Mouse (Mus musculus) midbrain, postnatal 0 days (tissue): ENCODE results near the gene Phactr2. TPM values are rescaled to one million over a fixed set of nuclear protein-coding genes. Genes with fewer than 3 reads are reported as not detected.
A peak's percentile ranks its signal among the peaks of the same experiment; 100 is the strongest.

Experiments used
- ATAC-seq: fragments of 200-750 bp; cut with Nextera tagmentation; 2 replicates; pipeline ENCODE4 v1.8.0; 2017; ENCODE audit warnings: moderate number of reproducible peaks, mild to moderate bottlenecking, moderate TSS enrichment, moderate library complexity; ENCODE audit not compliant: low FRiP score
- DNase-seq: peaks from one replicate; pipeline ENCODE4 v3.0.0-alpha.2; 2015; ENCODE audit warnings: low spot score
- H3K27ac ChIP-seq: fragments of 300-500 bp; sonication (generic); 2 replicates; pipeline ENCODE4 v1.5.1; 2014; ENCODE audit warnings: low read depth, mild to moderate bottlenecking, low read length, mixed read lengths
- H3K27me3 ChIP-seq: fragments of 300-500 bp; sonication (generic); 2 replicates; pipeline ENCODE4 v1.6.1; 2014; ENCODE audit warnings: low read length, control low read depth, mixed read lengths; ENCODE audit not compliant: insufficient read depth
- H3K36me3 ChIP-seq: fragments of 300-500 bp; sonication (generic); 2 replicates; pipeline ENCODE4 v1.6.1; 2014; ENCODE audit warnings: low read length, control low read depth, mixed read lengths; ENCODE audit not compliant: insufficient read depth
- H3K4me1 ChIP-seq: fragments of 300-500 bp; sonication (generic); 2 replicates; pipeline ENCODE4 v1.6.1; 2014; ENCODE audit warnings: mild to moderate bottlenecking, control low read depth, antibody characterized with exemption, low read length, mixed read lengths; ENCODE audit not compliant: insufficient read depth
- H3K4me2 ChIP-seq: fragments of 300-500 bp; sonication (generic); 2 replicates; pipeline ENCODE4 v1.6.1; 2014; ENCODE audit warnings: low read depth, mild to moderate bottlenecking, low read length, mixed read lengths; ENCODE audit not compliant: poor library complexity, severe bottlenecking
- H3K4me3 ChIP-seq: fragments of 300-500 bp; sonication (generic); 2 replicates; pipeline ENCODE4 v1.5.1; 2014; ENCODE audit warnings: low read depth, mild to moderate bottlenecking, low read length, moderate library complexity
- H3K9ac ChIP-seq: fragments of 300-500 bp; sonication (generic); replicated peaks from 2 replicates; pipeline ENCODE4 v1.6.1; 2014; ENCODE audit warnings: mild to moderate bottlenecking, low read length, moderate library complexity, mixed read lengths; ENCODE audit not compliant: poor library complexity, severe bottlenecking
- H3K9me3 ChIP-seq: fragments of 300-500 bp; sonication (generic); 2 replicates; pipeline ENCODE4 v1.6.1; 2016; ENCODE audit warnings: low read length, control low read depth
- CTCF ChIP-seq: IDR thresholded peaks from 2 replicates; pipeline ENCODE4 v1.5.1; 2016; ENCODE audit warnings: antibody characterized with exemption, mild to moderate bottlenecking
- WGBS: fragments of 180-500 bp; shearing (Covaris S2); extraction: QIAGEN DNeasy Blood & Tissue Kit; methylation state at CpG from one replicate; pipeline ENCODE4 v1.1.7; 2014; 5-methylcytosine and 5-hydroxymethylcytosine counted together
- polyA plus RNA-seq: library from polyadenylated mRNA; unstranded; fragments of >200 nt; fragmentation: Nextera tagmentation; extraction: Ambion mirVana; gene quantifications from 2 replicates; pipeline ENCODE4 v1.2.1, GENCODE M21; 2015
- total RNA-seq: library from RNA; depleted of rRNA; stranded (reverse); fragments of >200 nt; gene quantifications from 2 replicates; pipeline ENCODE4 v1.2.3, GENCODE M21; 2014

Phactr2 gene
- total and polyA plus RNA-seq, 2 experiments from 2014 or later: 8.4 to 9.0 TPM

DNA sequence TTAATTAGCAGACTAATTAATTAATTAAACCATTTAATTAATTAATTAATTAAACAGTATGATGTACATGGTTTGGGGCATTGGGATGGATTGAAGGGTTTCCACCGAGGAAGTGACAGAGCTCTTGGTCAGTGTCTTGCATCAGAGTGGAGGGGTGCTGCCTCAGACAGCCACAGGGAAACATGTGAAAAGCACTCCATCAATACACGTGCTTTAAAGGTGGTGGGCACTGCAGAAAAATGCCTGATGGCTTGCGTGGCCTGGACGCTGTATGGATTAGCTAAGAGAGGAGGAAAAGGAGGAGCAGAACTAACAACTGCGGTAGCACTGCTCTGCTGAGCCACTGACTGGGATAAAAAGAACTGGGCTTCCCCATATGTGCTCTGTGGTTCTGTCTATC lies 237.3 kb downstream of the Phactr2 start:
- TF ChIP-seq CTCF: no peak
- WGBS: 82% methylated on average over 5 of the region's 5 CpGs

DNA sequence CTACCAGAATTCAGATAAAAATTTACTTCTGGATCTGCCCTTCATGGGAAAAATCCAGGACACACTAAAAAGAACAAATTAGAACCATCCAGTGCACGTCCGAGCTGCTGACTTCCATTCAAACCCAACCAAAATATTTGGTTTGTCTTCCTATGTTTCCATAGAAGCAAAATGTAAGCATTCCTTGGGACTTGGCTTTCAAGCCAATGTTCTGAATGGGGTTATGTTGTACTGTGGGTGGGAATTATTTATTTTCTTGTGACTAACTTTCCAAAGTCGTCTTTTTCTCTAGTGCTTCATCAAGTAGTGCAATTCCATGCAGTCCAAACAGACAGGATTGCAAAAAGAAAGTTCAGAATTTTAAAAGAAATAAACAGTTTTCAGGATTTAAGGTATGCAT lies 239.7 kb downstream of the Phactr2 start:
- ATAC-seq: no peak

More for the DNA sequence above, 237.3 kb downstream of the Phactr2 start:
- no peaks in the 10 kb centered on the region for H3K4me1 ChIP-seq
- DNase-seq: no peak
- no peaks in the 10 kb centered on the region for H3K27me3 ChIP-seq
- H3K4me3 ChIP-seq: no peak overlapping the region
- no peak for ATAC-seq
- H3K9me3 ChIP-seq: no peaks in the 10 kb centered on the region
- H3K4me2 ChIP-seq: no peak overlapping the region
- H3K27ac ChIP-seq: no peak overlapping the region
- no peak overlapping the region for H3K9ac ChIP-seq
- no peaks in the 10 kb centered on the region for H3K36me3 ChIP-seq

DNA sequence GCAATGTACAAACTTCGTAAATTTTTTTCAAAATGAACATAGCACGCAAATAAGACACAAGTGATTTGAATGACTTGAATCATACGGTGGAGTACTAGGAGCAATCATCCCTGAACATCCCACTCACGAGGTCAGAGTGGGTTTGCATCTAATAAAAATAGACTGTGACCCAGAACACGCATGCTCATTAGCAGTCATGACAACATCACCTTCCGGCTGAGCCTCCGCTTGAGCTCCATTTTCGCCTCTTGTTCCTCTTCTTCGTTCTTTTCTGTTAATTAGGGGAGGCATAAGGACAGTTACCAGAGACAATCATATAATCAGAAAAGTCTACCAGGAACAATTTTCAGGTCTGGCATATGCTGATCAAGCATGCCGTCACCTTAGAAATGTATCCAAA lies 240.3 kb downstream of the Phactr2 start:
- Histone ChIP-seq H3K36me3 (no peaks in the 10 kb centered on the region), H3K9me3 (no peaks in the 10 kb centered on the region), H3K4me2 (no peak overlapping the region), H3K9ac (no peak overlapping the region), H3K27me3 (no peaks in the 10 kb centered on the region), H3K4me3 (no peak overlapping the region), H3K4me1 (no peaks in the 10 kb centered on the region), H3K27ac (no peak overlapping the region)
- no peak for DNase-seq
- WGBS: 78% methylated on average over 10 of the region's 10 CpGs
- ATAC-seq: no peak
- no peak for TF ChIP-seq CTCF

More for the DNA sequence above, 239.7 kb downstream of the Phactr2 start:
- Histone ChIP-seq H3K27ac (no peak overlapping the region), H3K4me2 (no peak overlapping the region), H3K36me3 (no peaks in the 10 kb centered on the region), H3K9me3 (no peaks in the 10 kb centered on the region), H3K9ac (no peak overlapping the region), H3K4me3 (no peak overlapping the region), H3K27me3 (no peaks in the 10 kb centered on the region), H3K4me1 (no peaks in the 10 kb centered on the region)
- TF ChIP-seq CTCF: no peak
- no peak for DNase-seq
- WGBS: 67% methylated on average over 3 of the region's 3 CpGs

DNA sequence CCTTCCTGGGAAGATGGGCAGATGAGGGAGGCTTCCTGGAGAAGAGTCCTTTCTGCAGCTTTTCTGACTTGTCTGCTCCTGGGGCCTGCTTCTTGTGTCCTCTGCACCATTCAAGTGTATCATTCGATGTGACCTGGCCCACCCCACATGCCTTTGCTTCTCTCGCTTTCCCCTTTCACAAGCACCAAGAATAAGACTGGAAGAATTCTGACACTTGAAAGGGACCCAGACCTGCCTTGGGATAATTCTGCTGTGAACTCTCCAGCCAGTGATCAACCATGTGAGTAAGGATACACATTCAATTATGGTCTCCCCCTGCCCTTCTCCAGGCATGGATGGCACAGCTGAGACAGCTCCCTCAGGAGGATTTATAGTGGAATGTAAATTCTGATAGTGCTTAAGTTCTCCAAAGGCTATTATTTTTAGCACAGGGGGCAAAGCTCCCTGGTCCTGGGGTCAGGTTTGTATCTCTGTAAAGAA lies 241.0 kb downstream of the Phactr2 start:
- Histone ChIP-seq H3K4me2 (no peak overlapping the region), H3K4me3 (no peak overlapping the region), H3K4me1 (no peaks in the 10 kb centered on the region), H3K9me3 (no peaks in the 10 kb centered on the region), H3K9ac (no peak overlapping the region), H3K27ac (no peak overlapping the region), H3K27me3 (no peaks in the 10 kb centered on the region), H3K36me3 (no peaks in the 10 kb centered on the region)
- WGBS: 31% methylated on average over 2 of the region's 2 CpGs
- DNase-seq (no peak), ATAC-seq (no peak)
- no peak for TF ChIP-seq CTCF

DNA sequence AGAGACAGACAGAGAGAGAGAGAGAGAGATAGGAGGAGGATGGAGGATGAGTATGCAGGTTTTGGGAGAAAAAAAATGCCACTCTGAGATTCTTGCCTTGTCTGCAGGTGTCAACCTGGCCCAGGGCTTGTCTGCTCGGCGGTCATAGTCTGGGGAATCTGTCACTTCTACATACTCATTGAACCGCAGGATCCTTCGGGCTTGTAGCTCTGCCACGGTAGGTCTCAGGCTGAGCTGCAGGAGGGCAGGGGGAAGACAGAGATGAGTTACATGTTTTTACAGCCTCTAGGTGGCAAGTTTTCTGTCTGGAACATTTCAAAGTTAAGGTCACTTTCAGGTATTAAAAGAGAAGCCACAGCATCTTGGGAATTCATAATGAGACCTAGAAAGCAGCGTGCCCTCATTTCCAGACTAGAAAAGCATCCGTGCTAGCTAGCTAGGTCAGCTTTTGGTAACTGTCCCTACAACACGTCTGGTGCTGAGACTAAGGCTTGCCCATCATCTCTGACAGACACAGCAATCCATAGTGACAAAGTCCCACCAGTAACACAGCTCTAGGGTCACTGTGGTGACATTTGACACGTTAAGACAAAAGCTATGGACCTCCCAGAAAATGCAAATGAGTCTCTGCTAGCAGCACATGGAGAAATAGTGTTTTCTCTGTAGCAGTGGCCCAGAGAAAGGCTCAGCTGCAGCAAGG lies 241.6 kb downstream of the Phactr2 start:
- no peak for TF ChIP-seq CTCF
- Histone ChIP-seq H3K27me3 (no peaks in the 10 kb centered on the region), H3K9ac (no peak overlapping the region), H3K36me3 (no peaks in the 10 kb centered on the region), H3K4me1 (no peaks in the 10 kb centered on the region), H3K4me3 (no peak overlapping the region), H3K27ac (no peak overlapping the region), H3K4me2 (no peak overlapping the region), H3K9me3 (no peaks in the 10 kb centered on the region)
- DNase-seq (peak; percentile 5), ATAC-seq (no peak)
- 44% methylated on average over 9 of the region's 9 CpGs for WGBS

DNA sequence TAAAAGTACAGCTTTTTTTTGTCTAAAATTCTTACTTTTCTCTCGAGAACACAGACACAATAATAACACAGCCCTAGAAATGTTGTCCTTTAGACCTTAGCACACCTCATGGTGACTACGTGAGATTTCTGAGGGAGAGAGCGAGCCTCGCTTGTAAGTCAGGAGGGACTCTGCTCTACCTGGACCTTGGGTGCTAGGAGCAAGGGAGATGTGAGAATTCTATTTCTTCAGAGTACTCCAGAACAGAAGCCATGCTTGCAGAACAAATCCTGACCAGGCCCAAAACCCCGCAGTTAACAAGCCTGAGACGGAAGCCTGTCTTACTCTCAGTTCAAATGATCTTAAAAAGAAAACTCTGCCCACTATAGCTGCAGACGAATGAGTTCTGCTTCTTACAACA lies 243.5 kb downstream of the Phactr2 start:
- DNase-seq: no peak
- Histone ChIP-seq H3K4me3 (no peak overlapping the region), H3K9ac (no peak overlapping the region), H3K4me2 (no peak overlapping the region), H3K4me1 (no peaks in the 10 kb centered on the region), H3K27me3 (no peaks in the 10 kb centered on the region), H3K36me3 (no peaks in the 10 kb centered on the region), H3K9me3 (no peaks in the 10 kb centered on the region), H3K27ac (no peak overlapping the region)
- 92% methylated on average over 7 of the region's 7 CpGs for WGBS
- ATAC-seq: no peak
- no peak for TF ChIP-seq CTCF
